Mouse (Mus musculus): ENCODE data around the gene Ptcd1.
"Not testable (repeated sequence)": the region's sequence is repeated elsewhere in the genome, so short reads cannot be mapped to it uniquely, and the experiment has no call there.

- not testable (repeated sequence) for TF ChIP-seq CTCF, EP300 (IDR thresholded peaks at IDR 0.05)
These were observed 37.1 kb downstream of the Ptcd1 start for GRCm38 (mm10) chr5:145129773-145130172.

Measured in lung, postnatal 0 days (tissue).